Mouse (Mus musculus): ENCODE results near the gene 4930562C15Rik.

DNA sequence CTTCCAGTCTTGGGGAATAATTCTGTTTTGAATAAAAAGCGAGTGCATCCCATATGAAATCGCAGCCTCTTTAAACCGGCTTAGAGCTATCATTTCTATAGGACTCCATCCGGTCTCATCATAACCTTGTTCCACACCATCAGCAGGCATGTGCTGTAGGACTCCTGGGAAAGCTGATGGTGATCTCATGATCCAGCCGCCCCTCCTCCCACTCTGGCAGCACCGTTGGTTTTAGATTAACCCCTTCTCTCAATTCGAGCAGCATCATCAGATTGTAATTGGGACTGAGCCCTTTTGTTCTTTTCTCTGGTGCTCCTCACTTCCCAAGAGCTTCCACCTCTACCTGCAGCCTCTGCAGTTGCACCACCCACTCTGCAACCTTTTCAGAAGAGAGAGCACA, 66.0 kb downstream of the 4930562C15Rik start:
- TF ChIP-seq CTCF (IDR thresholded peaks at IDR 0.05) = no peak
- no peak for TF ChIP-seq EP300 (IDR thresholded peaks at IDR 0.05)

Data from lung, postnatal 0 days (tissue).